In genomic region chr16:13940847-13941395, GRCm38 (mm10) we compare ENCODE assay signal across 9 mouse cellular contexts. TPM values are rescaled to one million over a fixed set of nuclear protein-coding genes. Genes with fewer than 3 reads are reported as not detected.
A peak's percentile ranks its signal among the peaks of the same experiment; 100 is the strongest.
DNase-seq lines count a peak whose midpoint lies in the region; ATAC-seq and TF ChIP-seq lines count a peak whose summit lies in the region.
"Had no signal": no experiment of that assay in that cellular context is flagged by ENCODE, and none has a peak within 500 bp of the region (broad histone marks: within the 10 kb centered on the region; RNA-seq: fewer than 3 reads in every experiment).

No protein-coding gene starts in this region.

- ATAC-seq in forebrain, embryonic 15.5 days (replicated peaks): peak; percentile 83
- ATAC-seq in liver, embryonic 12.5 days: peak; percentile 46; the same call in 1 of the 2 replicates

- H3K27me3 ChIP-seq in heart, adult 2 months (ENCODE audit: control insufficient read depth, insufficient read depth, low read length): peaks cover 3% of the 10 kb centered on the region
- peaks cover 13% of the 10 kb centered on the region for H3K27me3 ChIP-seq in E14TG2a.4 (ENCODE audit: insufficient read depth, low read length)
- H3K27me3 ChIP-seq in forebrain, embryonic 15.5 days: no peaks in the 10 kb centered on the region
- H3K27me3 ChIP-seq in liver, embryonic 12.5 days (replicated peaks): peaks cover 37% of the 10 kb centered on the region

- no peaks in the 10 kb centered on the region for H3K36me3 ChIP-seq in heart, adult 2 months (ENCODE audit: control insufficient read depth, insufficient read depth, low read length)
- H3K36me3 ChIP-seq in E14TG2a.4 (ENCODE audit: insufficient read depth, low read length): peaks cover 4% of the 10 kb centered on the region; the same call in 1 of the 2 replicates
- no peaks in the 10 kb centered on the region for H3K36me3 ChIP-seq in forebrain, embryonic 15.5 days
- no peaks in the 10 kb centered on the region for H3K36me3 ChIP-seq in liver, embryonic 12.5 days

- H3K79me2 ChIP-seq in heart, adult 2 months (replicated peaks; ENCODE audit: control insufficient read depth, insufficient read depth, low read length): no peaks in the 10 kb centered on the region

- no peak overlapping the region for H3K27ac ChIP-seq in heart, adult 2 months
- 0 out of 2 replicates have a peak overlapping the region, but pooled peaks have one; percentile 27 for H3K27ac ChIP-seq in forebrain, embryonic 15.5 days (replicated peaks)
- H3K27ac ChIP-seq in liver, embryonic 12.5 days: no peak overlapping the region

- TF ChIP-seq EP300 in heart, adult 2 months (IDR thresholded peaks at IDR 0.05; ENCODE audit: insufficient read depth, low read depth, low read length): no peak

- no peak for DNase-seq in heart, adult 2 months
- DNase-seq in heart, adult 9 months (ENCODE audit: low spot score in 2 of 2): no peak
- DNase-seq in thymus, postnatal 0 days (ENCODE audit: low spot score): no peak
- no peak for DNase-seq in cerebellum, postnatal 10 days
- DNase-seq in spleen, postnatal 14 days (ENCODE audit: low spot score in 2 of 2): no peak

- peak overlapping the region; percentile 49 for H3K4me3 ChIP-seq in heart, adult 2 months
- H3K4me3 ChIP-seq in E14TG2a.4 (replicated peaks; ENCODE audit: low read length): peak overlapping the region; percentile 90
- H3K4me3 ChIP-seq in forebrain, embryonic 15.5 days: peak overlapping the region; percentile 85
- H3K4me3 ChIP-seq in liver, embryonic 12.5 days: peak overlapping the region; percentile 52
- H3K4me3 ChIP-seq: myocyte had no signal

- no peaks in the 10 kb centered on the region for H3K4me1 ChIP-seq in heart, adult 2 months (ENCODE audit: control insufficient read depth, insufficient read depth, low read length)
- peaks cover 30% of the 10 kb centered on the region for H3K4me1 ChIP-seq in E14TG2a.4 (replicated peaks; ENCODE audit: low read depth, low read length)
- peaks cover 12% of the 10 kb centered on the region for H3K4me1 ChIP-seq in forebrain, embryonic 15.5 days
- H3K4me1 ChIP-seq in liver, embryonic 12.5 days: no peaks in the 10 kb centered on the region; the same call in 1 of the 2 replicates

- H3K9me3 ChIP-seq in E14TG2a.4 (ENCODE audit: low read length): 0 out of 2 replicates have a peak, but pooled peaks cover 4% of the 10 kb centered on the region
- H3K9me3 ChIP-seq in forebrain, embryonic 15.5 days: no peaks in the 10 kb centered on the region
- no peaks in the 10 kb centered on the region for H3K9me3 ChIP-seq in liver, embryonic 12.5 days (replicated peaks)

- peak overlapping the region; percentile 99 for H3K4me2 ChIP-seq in forebrain, embryonic 15.5 days (replicated peaks)
- H3K4me2 ChIP-seq in liver, embryonic 12.5 days: peak overlapping the region; percentile 65

- peak overlapping the region; percentile 13; the same call in 1 of the 2 replicates for H3K9ac ChIP-seq in heart, adult 2 months (ENCODE audit: low read depth, low read length)
- H3K9ac ChIP-seq in forebrain, embryonic 15.5 days (replicated peaks): peak overlapping the region; percentile 64
- H3K9ac ChIP-seq in liver, embryonic 12.5 days: no peak overlapping the region

- intact Hi-C loops in heart, adult 2 months (cut with DNase I): no loop called here

- WGBS in heart, adult 2 months: 4% methylated on average over 34 of the region's 34 CpGs
- WGBS in forebrain, embryonic 15.5 days: 2% methylated on average over 34 of the region's 34 CpGs
- WGBS in liver, embryonic 12.5 days (ENCODE audit: insufficient replicate concordance): 2% methylated on average over 34 of the region's 34 CpGs

- TF ChIP-seq POLR2A in heart, adult 2 months (IDR thresholded peaks at IDR 0.05; ENCODE audit: insufficient read depth, low read depth, low read length): no peak

- TF ChIP-seq CTCF in heart, adult 2 months (IDR thresholded peaks at IDR 0.05): no peak
- no peak for TF ChIP-seq CTCF in E14TG2a.4 (conservative IDR thresholded peaks at IDR 0.05; ENCODE audit: low read length)

RNA-seq across cellular contexts. Expression of gene Mpv17l, which starts 38.0 kb away (rescaled TPM):
- 1 to 10 TPM; 1.1 to 1.4 TPM for total RNA-seq in heart, adult 2 months (2021)
- polyA plus RNA-seq in heart, adult 2 months (2012; rRNA removed): 1.6 and 2.3 TPM in 2 replicates
- 13.6 and 16.5 TPM in 2 replicates for polyA plus RNA-seq in forebrain, embryonic 15.5 days (2015; fragmentation: Nextera tagmentation; extraction: Ambion mirVana)
- 1.7 and 2.4 TPM in 2 replicates for polyA plus RNA-seq in liver, embryonic 12.5 days (2016; fragmentation: Nextera tagmentation; extraction: Ambion mirVana)
- polyA plus RNA-seq in thymus, postnatal 0 days (2015; fragmentation: Nextera tagmentation; extraction: Ambion mirVana): 0.79 and 1.3 TPM in 2 replicates

RNA-seq across cellular contexts. Expression of gene Pdxdc1, which starts 38.0 kb away (rescaled TPM):
- total RNA-seq in heart, adult 2 months (2021): 10 to 100 TPM; 71.3 to 92.7 TPM
- 67.3 and 111 TPM in 2 replicates for polyA plus RNA-seq in heart, adult 2 months (2012; rRNA removed)
- polyA plus RNA-seq in forebrain, embryonic 15.5 days (2015; fragmentation: Nextera tagmentation; extraction: Ambion mirVana): 62.5 and 67.0 TPM in 2 replicates
- 34.1 and 35.5 TPM in 2 replicates for polyA plus RNA-seq in liver, embryonic 12.5 days (2016; fragmentation: Nextera tagmentation; extraction: Ambion mirVana)
- 36.3 and 38.5 TPM in 2 replicates for polyA plus RNA-seq in thymus, postnatal 0 days (2015; fragmentation: Nextera tagmentation; extraction: Ambion mirVana)

RNA-seq across cellular contexts. Expression of gene 2900011O08Rik, which starts 45.5 kb away (rescaled TPM):
- total RNA-seq in heart, adult 2 months (2021): not detected
- 0.21 and 0.29 TPM in 2 replicates for polyA plus RNA-seq in heart, adult 2 months (2012; rRNA removed)
- polyA plus RNA-seq in forebrain, embryonic 15.5 days (2015; fragmentation: Nextera tagmentation; extraction: Ambion mirVana): 126 and 130 TPM in 2 replicates
- polyA plus RNA-seq in liver, embryonic 12.5 days (2016; fragmentation: Nextera tagmentation; extraction: Ambion mirVana): 0.15 and 0.43 TPM in 2 replicates
- polyA plus RNA-seq in thymus, postnatal 0 days (2015; fragmentation: Nextera tagmentation; extraction: Ambion mirVana): 0.05 TPM in 1 of 2 replicates, not detected in the other

RNA-seq across cellular contexts. Expression of gene Ifitm7, which starts 45.8 kb away (rescaled TPM):
- not detected for total RNA-seq in heart, adult 2 months (2021)
- not detected in 2 replicates for polyA plus RNA-seq in heart, adult 2 months (2012; rRNA removed)
- polyA plus RNA-seq in forebrain, embryonic 15.5 days (2015; fragmentation: Nextera tagmentation; extraction: Ambion mirVana): 0.26 and 0.80 TPM in 2 replicates
- polyA plus RNA-seq in liver, embryonic 12.5 days (2016; fragmentation: Nextera tagmentation; extraction: Ambion mirVana): 0.25 TPM in 1 of 2 replicates, not detected in the other
- not detected in 2 replicates for polyA plus RNA-seq in thymus, postnatal 0 days (2015; fragmentation: Nextera tagmentation; extraction: Ambion mirVana)
- polyA plus RNA-seq: myocyte had no signal

Comparison
In these comparisons a context has a peak if more than half of its experiments do, and no peak if none do; other contexts are left out.
1. RNA of gene 2900011O08Rik, which starts 45.5 kb away (polyA plus RNA-seq): 126 to 130 TPM in forebrain, embryonic 15.5 days; 0.21 to 0.29 TPM in heart, adult 2 months, 0.15 to 0.43 TPM in liver, embryonic 12.5 days and 0.05 TPM in thymus, postnatal 0 days; every median in the first group is over 10 times any median in the second.
2. Peak in every context shown above with its lines, with median percentiles within 50 percentile points of each other: H3K4me3 ChIP-seq.